Mouse (Mus musculus) adrenal gland, postnatal 4 days (tissue): ENCODE data around the gene Mctp2. TPM values are rescaled to one million over a fixed set of nuclear protein-coding genes. Genes with fewer than 3 reads are reported as not detected.
A peak's percentile ranks its signal among the peaks of the same experiment; 100 is the strongest.

Experiments
- DNase-seq, 2 experiments: peaks; one replicate each; pipeline ENCODE4 v3.0.0; 2021 to 2022; ENCODE audit warnings: low spot score in 2 of 2, mixed read lengths in 2 of 2
- long read RNA-seq, 2 experiments: library from polyadenylated mRNA; stranded (forward); transcript quantifications; one replicate each; pipeline ENCODE4 v2.0.0; 2021
- total RNA-seq, 2 experiments: library from RNA; stranded (reverse); gene quantifications; 2 replicates each; pipeline ENCODE4 v1.2.3; 2021

Gene Mctp2
- total RNA-seq: 1 to 10 TPM; 2.8 to 3.0 TPM
- long read RNA-seq, experiment 1: 0 reads
- long read RNA-seq, experiment 2, partial matches to known transcripts: 0 of 1 reads
- long read RNA-seq, experiment 2, other reads (novel, unspliced or antisense): 1 of 1 reads

- DNase-seq: peak; percentile 9 to 10
Observed at GRCm38 (mm10) chr7:72306382-72306841, at the start of gene Mctp2. Gene Mctp2, minus strand, starts transcription at chr7:72306608.

DNA sequence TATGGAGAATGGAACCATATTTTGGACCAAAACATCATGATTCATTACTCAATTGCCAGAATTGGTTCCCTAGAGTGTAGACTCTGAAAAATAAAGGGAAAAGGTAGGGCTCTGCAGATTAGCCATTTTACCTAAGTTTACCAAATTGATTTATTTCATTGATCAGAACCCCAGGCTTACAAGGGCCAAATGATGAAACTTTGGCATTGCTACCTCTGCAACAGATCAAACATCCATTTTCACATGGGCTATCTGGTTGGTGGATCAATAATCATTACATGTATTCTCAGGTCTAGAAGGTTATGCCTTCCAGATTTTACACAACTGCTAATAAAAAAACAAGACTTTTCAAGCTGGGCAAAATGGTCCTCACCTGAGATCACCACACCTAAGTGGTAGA is 39.5 kb upstream of the Mctp2 start:
- DNase-seq: no peak

- DNase-seq: no peak
Observed at GRCm38 (mm10) chr7:72343751-72344150, 37.3 kb upstream of the Mctp2 start.

- DNase-seq: no peak
Observed at GRCm38 (mm10) chr7:72342822-72343221, 36.4 kb upstream of the Mctp2 start.

DNA sequence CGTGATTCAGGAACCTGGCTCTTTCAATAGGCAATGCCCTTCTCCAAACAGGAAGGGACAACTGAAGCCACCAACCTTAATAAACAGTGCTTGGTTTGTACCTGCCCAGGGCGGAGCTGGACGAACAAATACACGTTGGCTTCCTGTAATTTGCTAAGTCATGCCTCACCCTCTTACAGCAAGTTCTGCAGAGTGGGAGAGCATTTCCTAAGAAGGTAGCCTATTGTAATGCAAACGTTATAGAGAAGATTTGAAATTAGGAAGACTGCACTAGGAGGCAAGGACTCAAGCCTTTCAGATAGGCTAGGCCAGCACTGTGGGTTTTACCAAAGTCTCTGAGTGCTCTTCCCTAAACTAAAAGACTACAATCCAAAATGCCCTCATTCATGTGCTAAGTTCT is 19.6 kb upstream of the Mctp2 start:
- DNase-seq: no peak

DNA sequence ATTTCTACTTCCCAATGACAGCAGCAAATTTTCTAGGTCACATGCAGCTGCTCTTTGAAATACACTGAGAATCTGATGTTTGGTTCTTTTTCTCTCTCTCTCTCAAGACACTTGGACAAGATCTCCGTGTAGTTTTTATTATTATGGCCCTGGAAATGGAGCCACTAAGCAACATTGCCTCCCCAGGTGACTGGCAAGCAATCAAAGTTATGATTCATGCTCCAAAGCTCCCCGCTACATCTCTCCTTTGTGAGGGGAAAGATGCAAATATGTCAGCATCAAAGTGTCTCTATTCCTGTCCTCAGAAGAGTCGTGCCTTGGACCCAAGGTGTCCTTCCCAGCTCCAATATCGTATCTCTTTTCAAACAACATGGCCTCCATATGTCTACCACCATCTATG is 14.5 kb upstream of the Mctp2 start:
- no peak for DNase-seq

DNA sequence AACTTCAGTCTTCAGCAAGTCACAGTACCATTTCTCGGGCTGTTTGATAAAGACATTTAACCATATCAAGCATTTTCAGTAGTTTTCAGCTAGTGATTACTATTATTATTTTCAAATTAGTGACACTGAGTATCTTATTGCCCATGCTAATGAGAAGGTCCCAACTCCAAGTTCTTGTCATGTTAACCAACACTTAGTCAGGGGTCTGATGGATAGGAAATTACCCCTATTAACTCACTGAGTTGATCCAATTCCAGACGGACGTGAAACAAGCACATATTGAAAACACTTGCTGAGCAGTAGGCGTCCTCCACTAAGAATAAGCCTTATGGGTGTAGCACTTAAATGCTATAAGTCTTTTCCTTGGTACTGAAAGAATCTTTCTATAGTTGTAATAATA is 14.0 kb upstream of the Mctp2 start:
- DNase-seq: no peak

GRCm38 (mm10) chr7:72314395-72315060 is 8.1 kb upstream of the Mctp2 start:
- DNase-seq: no peak

GRCm38 (mm10) chr7:72313908-72314307 is 7.5 kb upstream of the Mctp2 start:
- no peak for DNase-seq

- no peak for DNase-seq
Observed at GRCm38 (mm10) chr7:72311582-72311981, 5.2 kb upstream of the Mctp2 start.

- DNase-seq: no peak
Observed at GRCm38 (mm10) chr7:72308078-72308477, 1.7 kb upstream of the Mctp2 start.

DNA sequence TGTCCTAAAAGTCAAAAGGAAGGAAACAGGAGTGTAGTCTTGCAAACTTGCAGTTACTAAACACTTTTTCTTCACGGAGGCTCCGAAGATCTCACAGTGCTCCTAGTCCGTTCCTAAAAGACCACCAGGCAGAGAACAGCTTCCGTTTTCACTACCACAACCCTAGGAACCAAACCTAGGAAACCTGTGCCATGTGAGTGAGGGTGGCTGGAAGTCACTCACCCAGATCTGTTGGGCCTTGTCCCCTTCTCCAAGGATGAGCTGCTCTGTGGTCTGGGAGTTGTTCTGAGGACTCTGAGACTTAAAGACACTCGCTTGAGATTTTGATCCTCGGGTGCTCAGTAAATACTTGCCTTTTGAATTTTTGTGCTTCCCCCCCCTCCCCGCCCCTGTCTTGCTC is 439 bp upstream of the Mctp2 start:
- DNase-seq: no peak

DNA sequence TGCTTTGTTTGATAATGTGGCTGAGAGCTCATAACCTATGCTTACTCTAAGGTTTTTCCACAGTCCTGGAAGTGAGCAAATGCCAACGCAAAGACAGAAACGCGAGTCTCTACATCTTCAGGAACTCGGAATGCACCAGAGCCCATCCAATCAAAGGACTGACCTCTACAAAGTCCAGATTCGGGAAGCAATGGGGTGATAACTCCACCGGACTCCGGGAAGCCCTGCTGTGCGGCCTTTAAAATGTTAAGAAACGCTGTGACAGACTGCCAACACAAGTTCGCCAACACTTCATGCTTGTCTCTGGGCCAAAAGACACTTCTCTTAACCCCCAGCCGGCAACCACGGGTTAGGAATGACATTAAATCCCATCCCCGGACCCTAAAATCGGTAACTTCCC is 437 bp downstream of the Mctp2 start:
- DNase-seq: no peak

DNA sequence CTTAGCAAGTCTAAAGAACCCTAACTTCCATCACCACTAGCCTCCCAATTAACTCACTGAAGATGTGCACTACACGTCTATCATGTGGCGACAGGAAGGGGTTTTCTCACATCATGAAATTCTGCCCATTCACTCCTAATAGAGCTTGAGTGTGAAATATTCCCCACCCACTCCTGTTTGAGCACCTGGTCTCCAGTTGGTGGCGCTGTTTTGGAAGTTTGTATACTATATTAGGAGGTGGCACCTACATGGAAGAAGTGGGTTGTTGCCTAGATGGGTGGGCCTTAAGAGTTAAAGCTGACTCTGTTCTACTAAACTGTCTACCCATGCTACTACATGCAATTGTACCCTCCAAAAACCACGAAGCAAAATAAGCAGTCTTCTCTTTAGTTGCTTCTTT is 4.7 kb downstream of the Mctp2 start:
- DNase-seq: no peak

DNA sequence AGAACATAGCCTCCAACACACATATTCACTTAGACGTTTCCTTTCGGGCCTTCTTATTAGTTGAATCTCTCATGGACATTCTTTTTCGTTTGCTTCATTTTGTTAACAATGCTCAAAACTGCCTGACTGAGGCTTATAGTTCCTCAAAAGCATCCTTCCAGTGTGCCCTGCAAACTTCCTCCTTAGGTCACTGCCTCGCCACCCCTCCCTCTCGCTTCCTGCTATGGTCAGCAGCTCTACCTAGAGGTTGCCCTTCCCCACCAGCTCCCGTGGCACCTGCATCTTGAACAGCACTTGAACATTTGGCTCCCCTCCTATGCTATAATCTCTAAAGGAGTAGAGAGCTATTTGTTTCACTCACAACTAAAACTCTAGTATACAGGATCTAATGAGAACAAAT is 6.7 kb downstream of the Mctp2 start:
- no peak for DNase-seq

- DNase-seq: no peak
Observed at GRCm38 (mm10) chr7:72297013-72297412, 9.4 kb downstream of the Mctp2 start.

GRCm38 (mm10) chr7:72296171-72296570 is 10.2 kb downstream of the Mctp2 start:
- DNase-seq: no peak

- no peak for DNase-seq
Observed at GRCm38 (mm10) chr7:72294886-72295285, 11.5 kb downstream of the Mctp2 start.

- no peak for DNase-seq
Observed at GRCm38 (mm10) chr7:72293784-72294538, 12.4 kb downstream of the Mctp2 start.

DNA sequence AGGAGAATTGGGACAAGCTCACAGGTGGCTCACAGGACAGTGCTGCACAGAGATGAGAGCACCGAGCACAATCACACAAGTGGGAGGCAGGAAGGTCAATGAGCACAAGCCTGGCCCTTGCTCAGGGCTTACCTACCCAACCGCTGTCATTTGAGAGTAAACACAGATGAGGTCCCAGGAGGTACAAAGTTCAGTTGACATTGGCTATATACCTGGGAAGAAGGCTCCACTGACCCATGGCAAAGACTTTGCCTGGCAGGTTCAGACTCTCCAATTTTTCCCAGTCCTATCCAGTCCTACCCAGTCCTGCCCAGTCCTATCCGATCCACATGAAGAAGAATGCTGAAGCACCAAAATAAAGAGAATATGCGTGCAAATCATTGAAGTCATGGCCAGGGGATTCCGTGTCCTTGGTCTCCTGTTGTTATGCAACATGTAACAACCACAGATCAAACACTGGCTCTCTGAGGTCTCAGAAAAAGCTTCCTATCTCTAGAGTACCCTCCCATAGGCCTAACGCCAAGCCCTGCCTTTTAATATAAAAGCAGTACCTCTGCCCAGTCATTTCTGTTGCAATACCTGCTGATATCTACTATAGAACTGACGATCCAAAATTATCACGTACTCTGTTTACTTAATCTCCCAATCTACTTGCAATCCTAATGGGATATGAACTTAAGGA is 14.0 kb downstream of the Mctp2 start:
- no peak for DNase-seq

DNA sequence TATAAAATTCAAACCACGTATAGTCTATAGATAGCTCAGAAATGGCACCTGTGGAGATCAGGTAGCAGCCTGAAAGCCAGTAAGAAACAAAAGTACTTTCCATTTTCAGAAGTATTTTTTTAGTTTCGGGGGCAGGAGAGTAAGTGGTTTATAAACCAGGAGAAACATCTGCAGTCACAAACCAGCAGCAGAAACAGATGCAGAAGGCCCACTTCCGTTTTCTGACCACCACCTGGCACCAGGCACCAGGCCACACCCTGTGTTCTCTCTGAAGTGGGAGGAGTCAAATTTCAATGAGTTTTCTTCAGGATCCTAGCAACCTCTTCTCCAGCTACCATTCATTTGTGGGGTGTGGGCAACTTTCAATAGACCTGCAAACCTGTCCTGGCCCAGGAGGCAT is 25.7 kb downstream of the Mctp2 start:
- no peak for DNase-seq

- DNase-seq: no peak
Observed at GRCm38 (mm10) chr7:72278412-72278811, 28.0 kb downstream of the Mctp2 start.
